Mouse (Mus musculus) midbrain, embryonic 15.5 days (tissue): Measurements from ENCODE around the gene Gcfc2. TPM values are rescaled to one million over a fixed set of nuclear protein-coding genes. Genes with fewer than 3 reads are reported as not detected.

Source experiments
- ATAC-seq: fragments of 200-750 bp; cut with Nextera tagmentation; replicated peaks from 2 replicates; pipeline ENCODE4 v1.8.0; 2017; ENCODE audit warnings: moderate TSS enrichment
- H3K27ac ChIP-seq: fragments of 300-500 bp; sonication (generic); 2 replicates; pipeline ENCODE4 v1.5.1; 2015; ENCODE audit warnings: mild to moderate bottlenecking, inconsistent platforms
- H3K27me3 ChIP-seq: fragments of 300-500 bp; sonication (generic); replicated peaks from 2 replicates; pipeline ENCODE4 v1.6.1; 2015; ENCODE audit warnings: inconsistent platforms
- H3K36me3 ChIP-seq: fragments of 300-500 bp; sonication (generic); replicated peaks from 2 replicates; pipeline ENCODE4 v1.6.1; 2015; ENCODE audit warnings: inconsistent platforms
- H3K4me1 ChIP-seq: fragments of 300-500 bp; sonication (generic); 2 replicates; pipeline ENCODE4 v1.6.1; 2015; ENCODE audit warnings: inconsistent platforms
- H3K4me2 ChIP-seq: fragments of 300-500 bp; sonication (generic); 2 replicates; pipeline ENCODE4 v1.6.1; 2015; ENCODE audit warnings: inconsistent platforms, mild to moderate bottlenecking, moderate library complexity
- H3K4me3 ChIP-seq: fragments of 300-500 bp; sonication (generic); 2 replicates; pipeline ENCODE4 v1.5.1; 2015; ENCODE audit warnings: mild to moderate bottlenecking, inconsistent platforms
- H3K9ac ChIP-seq: fragments of 300-500 bp; sonication (generic); 2 replicates; pipeline ENCODE4 v1.6.1; 2015; ENCODE audit warnings: mild to moderate bottlenecking, inconsistent platforms
- H3K9me3 ChIP-seq: fragments of 300-500 bp; sonication (generic); 2 replicates; pipeline ENCODE4 v1.6.1; 2016; ENCODE audit warnings: inconsistent platforms
- WGBS: fragments of 180-500 bp; shearing (Covaris S2); methylation state at CpG from one replicate; pipeline ENCODE4 v1.1.7; 2015; ENCODE audit warnings: mixed read lengths; 5-methylcytosine and 5-hydroxymethylcytosine counted together
- microRNA counts: library from miRNA; unstranded; fragments of <30 nt; microRNA quantifications from one replicate; lab custom pipeline; 2016
- microRNA-seq: library from miRNA; unstranded; fragments of <30 nt; microRNA quantifications from one replicate; pipeline ENCODE4, GENCODE M21; 2016
- polyA plus RNA-seq: library from polyadenylated mRNA; unstranded; fragments of >200 nt; fragmentation: Nextera tagmentation; extraction: Ambion mirVana; gene quantifications from 2 replicates; pipeline ENCODE4 v1.2.1, GENCODE M21; 2015

The Gcfc2 gene
- polyA plus RNA-seq, 1 experiment from 2014 or later, result 9.2 TPM

GRCm38 (mm10) chr6:81986599-81986998, 63.1 kb downstream of the Gcfc2 start:
- no peak overlapping the region for H3K4me3 ChIP-seq
- WGBS, result 58% methylated on average over 5 of the region's 5 CpGs
- H3K36me3 ChIP-seq, result no peaks in the 10 kb centered on the region
- no peak overlapping the region for H3K4me2 ChIP-seq
- no peak overlapping the region for H3K9ac ChIP-seq
- H3K4me1 ChIP-seq, result peaks cover 3% of the 10 kb centered on the region; the same call in 1 of the 2 replicates
- H3K27me3 ChIP-seq, result no peaks in the 10 kb centered on the region
- no peak overlapping the region for H3K27ac ChIP-seq
- no peak for ATAC-seq
- H3K9me3 ChIP-seq, result no peaks in the 10 kb centered on the region

- H3K4me2 ChIP-seq, result no peak overlapping the region
- no peaks in the 10 kb centered on the region for H3K36me3 ChIP-seq
- 0% methylated on average over 9 of the region's 9 CpGs for WGBS
- ATAC-seq, result peak; percentile 68
- H3K27ac ChIP-seq, result no peak overlapping the region
- H3K9me3 ChIP-seq, result no peaks in the 10 kb centered on the region
- H3K4me1 ChIP-seq, result peaks cover 3% of the 10 kb centered on the region; the same call in 1 of the 2 replicates
- no peak overlapping the region for H3K4me3 ChIP-seq
- H3K9ac ChIP-seq, result no peak overlapping the region
- H3K27me3 ChIP-seq, result no peaks in the 10 kb centered on the region
Measured at GRCm38 (mm10) chr6:81987010-81987409, 63.5 kb downstream of the Gcfc2 start.

GRCm38 (mm10) chr6:81987580-81987979, 64.1 kb downstream of the Gcfc2 start:
- ATAC-seq, result no peak

GRCm38 (mm10) chr6:81988341-81988740, 64.9 kb downstream of the Gcfc2 start:
- Histone ChIP-seq H3K9me3 (no peaks in the 10 kb centered on the region), H3K4me3 (no peak overlapping the region), H3K27me3 (no peaks in the 10 kb centered on the region), H3K4me2 (no peak overlapping the region), H3K9ac (no peak overlapping the region), H3K4me1 (peaks cover 3% of the 10 kb centered on the region; the same call in 1 of the 2 replicates), H3K36me3 (no peaks in the 10 kb centered on the region), H3K27ac (no peak overlapping the region)
- no peak for ATAC-seq
- WGBS, result 89% methylated on average over 5 of the region's 5 CpGs

More at GRCm38 (mm10) chr6:81987580-81987979, 64.1 kb downstream of the Gcfc2 start:
- Histone ChIP-seq H3K4me3 (no peak overlapping the region), H3K4me2 (no peak overlapping the region), H3K9ac (no peak overlapping the region), H3K9me3 (no peaks in the 10 kb centered on the region), H3K4me1 (peaks cover 3% of the 10 kb centered on the region; the same call in 1 of the 2 replicates), H3K36me3 (no peaks in the 10 kb centered on the region), H3K27me3 (no peaks in the 10 kb centered on the region), H3K27ac (no peak overlapping the region)
- 62% methylated on average over 3 of the region's 3 CpGs for WGBS

- Histone ChIP-seq H3K4me1 (peaks cover 3% of the 10 kb centered on the region; the same call in 1 of the 2 replicates), H3K9ac (no peak overlapping the region), H3K9me3 (no peaks in the 10 kb centered on the region), H3K27me3 (no peaks in the 10 kb centered on the region), H3K4me2 (no peak overlapping the region), H3K27ac (no peak overlapping the region), H3K36me3 (no peaks in the 10 kb centered on the region), H3K4me3 (no peak overlapping the region)
- WGBS, result 44% methylated on average over 20 of the region's 20 CpGs
- ATAC-seq, result no peak
Measured at GRCm38 (mm10) chr6:81990049-81990810, 66.8 kb downstream of the Gcfc2 start.

MicroRNAs encoded within 50 kb of the gene (microRNA counts, 519-probe panel; counts per million panel counts)
- 2,708 counts per million, percentile 58 among the panel's probes with 10 or more counts for microRNA mmu-miR-468 (lab: Ali Mortazavi, UCI)

Small RNA genes lying within 50 kb of the gene (microRNA-seq; reads per million reads assigned to microRNA genes)
- gene Mir468, result not detected
- gene Mir7232, result not detected

Other genes with a start within 250 kb of the Gcfc2 start
- 35.1 and 40.4 TPM in 2 replicates for gene Mrpl19, start 42.3 kb downstream of the Gcfc2 start, polyA plus RNA-seq
- 0.63 and 0.77 TPM in 2 replicates for gene Eva1a, start 117.4 kb downstream of the Gcfc2 start, polyA plus RNA-seq